Mouse (Mus musculus) c-Kit-positive CD71-negative TER-119-negative erythroid progenitor cells, embryonic 14.5 days (primary cell): ENCODE measurements around the gene Stard3nl.

Experiments
- DNase-seq: peaks from one replicate; pipeline ENCODE4 v3.0.0-alpha.2; 2013; ENCODE audit warnings: low read depth

The Stard3nl gene

GRCm38 (mm10) chr13:19395688-19396354 is at the start of gene Stard3nl:
TSS of gene Stard3nl (minus strand) at chr13:19395795.
- DNase-seq: peak; percentile 94

GRCm38 (mm10) chr13:19438040-19438439 is 42.4 kb upstream of the Stard3nl start:
- no peak for DNase-seq

GRCm38 (mm10) chr13:19429812-19430370 is 34.3 kb upstream of the Stard3nl start:
- no peak for DNase-seq

- DNase-seq: no peak
Observed at GRCm38 (mm10) chr13:19428076-19428475, 32.5 kb upstream of the Stard3nl start.

- no peak for DNase-seq
Observed at GRCm38 (mm10) chr13:19424563-19424962, 29.0 kb upstream of the Stard3nl start.

GRCm38 (mm10) chr13:19422521-19422920 is 26.9 kb upstream of the Stard3nl start:
- no peak for DNase-seq

- DNase-seq: no peak
Observed at GRCm38 (mm10) chr13:19417885-19418521, 22.4 kb upstream of the Stard3nl start.

GRCm38 (mm10) chr13:19415894-19416531 is 20.4 kb upstream of the Stard3nl start:
- DNase-seq: no peak

- DNase-seq: no peak
Observed at GRCm38 (mm10) chr13:19415337-19415736, 19.7 kb upstream of the Stard3nl start.

- no peak for DNase-seq
Observed at GRCm38 (mm10) chr13:19412334-19412939, 16.8 kb upstream of the Stard3nl start.

- no peak for DNase-seq
Observed at GRCm38 (mm10) chr13:19411886-19412285, 16.3 kb upstream of the Stard3nl start.

GRCm38 (mm10) chr13:19410694-19411093 is 15.1 kb upstream of the Stard3nl start:
- DNase-seq: no peak

- no peak for DNase-seq
Observed at GRCm38 (mm10) chr13:19407953-19408352, 12.4 kb upstream of the Stard3nl start.

GRCm38 (mm10) chr13:19404623-19405022 is 9.0 kb upstream of the Stard3nl start:
- no peak for DNase-seq

GRCm38 (mm10) chr13:19394798-19395687 is 552 bp downstream of the Stard3nl start:
- no peak for DNase-seq

- no peak for DNase-seq
Observed at GRCm38 (mm10) chr13:19394171-19394570, 1.4 kb downstream of the Stard3nl start.

- no peak for DNase-seq
Observed at GRCm38 (mm10) chr13:19393731-19394130, 1.9 kb downstream of the Stard3nl start.

GRCm38 (mm10) chr13:19391608-19392007 is 4.0 kb downstream of the Stard3nl start:
- DNase-seq: no peak

- no peak for DNase-seq
Observed at GRCm38 (mm10) chr13:19390296-19390695, 5.3 kb downstream of the Stard3nl start.

GRCm38 (mm10) chr13:19389896-19390295 is 5.7 kb downstream of the Stard3nl start:
- DNase-seq: no peak

- no peak for DNase-seq
Observed at GRCm38 (mm10) chr13:19389434-19389833, 6.2 kb downstream of the Stard3nl start.
